In the genomic region with DNA sequence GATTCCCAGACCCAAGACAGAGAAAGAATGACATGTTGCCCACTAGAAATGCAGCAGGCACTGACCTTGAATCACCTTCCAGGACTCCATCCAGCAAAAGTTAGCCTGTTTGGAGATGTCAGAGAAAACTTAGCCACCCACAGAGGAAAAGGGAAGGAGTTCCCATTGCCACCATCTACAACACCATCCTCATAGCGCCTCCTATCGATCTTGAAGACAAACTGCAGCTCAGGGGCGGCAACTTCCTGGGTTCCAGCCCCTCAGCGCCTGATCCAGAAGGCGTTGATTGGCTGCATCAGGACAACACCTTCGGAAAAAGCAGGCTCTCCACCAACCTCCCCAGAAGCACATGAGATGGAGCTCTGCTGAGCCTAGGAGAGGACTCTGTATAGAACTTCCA, we compare ENCODE assay signal across 9 mouse cellular contexts. TPM values are rescaled to one million over a fixed set of nuclear protein-coding genes. Genes with fewer than 3 reads are reported as not detected.
DNase-seq lines count a peak whose midpoint lies in the region; ATAC-seq and TF ChIP-seq lines count a peak whose summit lies in the region.
"Had no signal": no experiment of that assay in that cellular context is flagged by ENCODE, and none has a peak within 500 bp of the region (broad histone marks: within the 10 kb centered on the region; RNA-seq: fewer than 3 reads in every experiment).

No protein-coding gene starts in this region.

- H3K9ac ChIP-seq in heart, embryonic 12.5 days, result no peak overlapping the region
- no peak overlapping the region for H3K9ac ChIP-seq in neural tube, embryonic 15.5 days (replicated peaks)

- H3K9me3 ChIP-seq in heart, embryonic 12.5 days (replicated peaks), result no peaks in the 10 kb centered on the region
- no peaks in the 10 kb centered on the region for H3K9me3 ChIP-seq in limb, embryonic 10.5 days (replicated peaks)
- no peaks in the 10 kb centered on the region for H3K9me3 ChIP-seq in neural tube, embryonic 15.5 days (replicated peaks)
- H3K9me3 ChIP-seq: midbrain, embryonic 12.5 days had no signal

- no peak overlapping the region for H3K27ac ChIP-seq in left cerebral cortex, adult 2 months
- no peak overlapping the region for H3K27ac ChIP-seq in heart, embryonic 12.5 days (ENCODE audit: poor library complexity, severe bottlenecking)
- H3K27ac ChIP-seq in limb, embryonic 10.5 days, result no peak overlapping the region
- H3K27ac ChIP-seq in neural tube, embryonic 15.5 days (replicated peaks), result no peak overlapping the region
- H3K27ac ChIP-seq: midbrain, embryonic 12.5 days had no signal

- no peak for ATAC-seq in heart, embryonic 12.5 days (ENCODE audit: insufficient number of reproducible peaks, low FRiP score)
- no peak for ATAC-seq in neural tube, embryonic 15.5 days (ENCODE audit: low FRiP score)

- intact Hi-C loops in left cerebral cortex, adult 2 months (cut with DNase I), result no loop called here
- intact Hi-C loops in left cerebral cortex, postnatal 25 days (cut with DNase I), result no loop called here

- WGBS in heart, embryonic 12.5 days, result 15% methylated on average over 6 of the region's 6 CpGs
- WGBS in limb, embryonic 10.5 days, result 23% methylated on average over 6 of the region's 6 CpGs
- 23% methylated on average over 6 of the region's 6 CpGs for WGBS in neural tube, embryonic 15.5 days

- no peaks in the 10 kb centered on the region for H3K36me3 ChIP-seq in heart, embryonic 12.5 days
- H3K36me3 ChIP-seq in limb, embryonic 10.5 days, result no peaks in the 10 kb centered on the region
- no peaks in the 10 kb centered on the region for H3K36me3 ChIP-seq in neural tube, embryonic 15.5 days
- H3K36me3 ChIP-seq: midbrain, embryonic 12.5 days had no signal

- peak; percentile 51 for TF ChIP-seq CTCF in left cerebral cortex, adult 2 months (IDR thresholded peaks at IDR 0.05)

- H3K4me3 ChIP-seq in left cerebral cortex, adult 2 months, result no peak overlapping the region
- peak overlapping the region; percentile 67 for H3K4me3 ChIP-seq in heart, embryonic 12.5 days
- peak overlapping the region; percentile 72; the same call in 1 of the 2 replicates for H3K4me3 ChIP-seq in limb, embryonic 10.5 days
- peak overlapping the region; percentile 65 for H3K4me3 ChIP-seq in neural tube, embryonic 15.5 days (replicated peaks)

- H3K27me3 ChIP-seq in heart, embryonic 12.5 days (replicated peaks), result peaks cover 10% of the 10 kb centered on the region
- peaks cover 42% of the 10 kb centered on the region for H3K27me3 ChIP-seq in limb, embryonic 10.5 days (ENCODE audit: low read depth, poor library complexity, severe bottlenecking)
- H3K27me3 ChIP-seq in neural tube, embryonic 15.5 days (replicated peaks), result peaks cover 21% of the 10 kb centered on the region

- no peak for DNase-seq in left cerebral cortex, adult 2 months (ENCODE audit: extremely low spot score in 1 of 2, low spot score in 2 of 2)
- DNase-seq in left cerebral cortex, postnatal 25 days (ENCODE audit: low spot score in 2 of 2), result no peak
- peak; percentile 64 for DNase-seq in embryo, embryonic 10.5 days (ENCODE audit: low spot score)
- DNase-seq in limb, embryonic 10.5 days (ENCODE audit: low spot score), result peak; percentile 47
- DNase-seq in thymus, postnatal 10 days (ENCODE audit: low spot score in 2 of 2), result no peak
- DNase-seq in spleen, postnatal 14 days (ENCODE audit: low spot score in 2 of 2), result no peak

- peak overlapping the region; percentile 96 for H3K4me2 ChIP-seq in heart, embryonic 12.5 days
- peak overlapping the region; percentile 94 for H3K4me2 ChIP-seq in neural tube, embryonic 15.5 days

- peaks cover 37% of the 10 kb centered on the region for H3K4me1 ChIP-seq in heart, embryonic 12.5 days (replicated peaks)
- peaks cover 40% of the 10 kb centered on the region for H3K4me1 ChIP-seq in limb, embryonic 10.5 days
- H3K4me1 ChIP-seq in neural tube, embryonic 15.5 days, result peaks cover 46% of the 10 kb centered on the region

RNA-seq across cellular contexts. Expression of a gene that starts 1.5 kb away (rescaled TPM):
- 1 to 10 TPM; 5.2 to 6.0 TPM for total RNA-seq in left cerebral cortex, adult 2 months (2021)
- 1 to 10 TPM; 6.0 TPM for total RNA-seq in left cerebral cortex, postnatal 25 days (2021)
- 16.4 and 18.1 TPM in 2 replicates for polyA plus RNA-seq in heart, embryonic 12.5 days (2016; fragmentation: Nextera tagmentation; extraction: Ambion mirVana)
- 4.0 and 8.5 TPM in 2 replicates for polyA plus RNA-seq in limb, embryonic 10.5 days (2016; fragmentation: Nextera tagmentation; extraction: Ambion mirVana)
- polyA plus RNA-seq in neural tube, embryonic 15.5 days (2015; fragmentation: Nextera tagmentation; extraction: Ambion mirVana), result 5.8 and 7.0 TPM in 2 replicates

RNA-seq across cellular contexts. Expression of a gene that starts 21.6 kb away (rescaled TPM):
- 1 to 10 TPM; 4.5 to 4.8 TPM for total RNA-seq in left cerebral cortex, adult 2 months (2021)
- total RNA-seq in left cerebral cortex, postnatal 25 days (2021), result 1 to 10 TPM; 4.7 to 5.0 TPM
- polyA plus RNA-seq in heart, embryonic 12.5 days (2016; fragmentation: Nextera tagmentation; extraction: Ambion mirVana), result 14.8 and 17.5 TPM in 2 replicates
- polyA plus RNA-seq in limb, embryonic 10.5 days (2016; fragmentation: Nextera tagmentation; extraction: Ambion mirVana), result 0.06 and 0.29 TPM in 2 replicates
- 2.6 and 3.1 TPM in 2 replicates for polyA plus RNA-seq in neural tube, embryonic 15.5 days (2015; fragmentation: Nextera tagmentation; extraction: Ambion mirVana)

Comparison
In these comparisons a context has a peak if more than half of its experiments do, and no peak if none do; other contexts are left out.
1. DNase-seq: peak in embryo, embryonic 10.5 days (single experiment) and limb, embryonic 10.5 days (single experiment); none in left cerebral cortex, adult 2 months (0 of 2), left cerebral cortex, postnatal 25 days (0 of 2), thymus, postnatal 10 days (0 of 2) and spleen, postnatal 14 days (0 of 2).